13 mouse cellular contexts compared by ENCODE assay signal in the genomic region with DNA sequence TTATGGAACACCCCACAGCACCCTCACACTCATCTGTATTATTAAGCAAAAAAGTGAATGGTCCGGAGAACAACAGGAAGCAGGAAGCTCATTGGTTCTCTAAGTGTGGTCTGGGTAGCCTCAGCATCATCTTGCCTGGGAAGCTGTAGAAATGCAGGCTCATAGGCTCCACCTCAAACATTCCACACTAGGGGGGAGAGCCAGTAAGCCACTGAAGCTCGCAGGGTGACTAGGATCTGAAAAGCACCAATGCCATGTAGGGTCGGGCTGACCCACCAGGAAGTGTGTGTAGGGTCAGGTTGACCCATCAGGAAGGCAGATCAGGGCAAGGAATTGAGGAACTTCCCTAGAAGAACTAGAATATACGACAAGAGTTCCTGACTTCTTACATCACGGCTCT.
"Had no signal": no experiment of that assay in that cellular context is flagged by ENCODE, and none has a peak within 500 bp of the region (broad histone marks: within the 10 kb centered on the region; RNA-seq: fewer than 3 reads in every experiment).

No protein-coding gene starts in this region.

- H3K36me3 ChIP-seq: limb, embryonic 15.5 days; liver, embryonic 12.5 days; lung, embryonic 15.5 days; midbrain, embryonic 13.5 days; neural tube, embryonic 15.5 days had no signal

- H3K4me2 ChIP-seq: limb, embryonic 15.5 days; liver, embryonic 12.5 days; lung, embryonic 15.5 days; midbrain, embryonic 13.5 days; neural tube, embryonic 15.5 days had no signal

- H3K9me3 ChIP-seq: limb, embryonic 15.5 days; liver, embryonic 12.5 days; lung, embryonic 15.5 days; midbrain, embryonic 13.5 days; neural tube, embryonic 15.5 days had no signal

- H3K9ac ChIP-seq: limb, embryonic 15.5 days; liver, embryonic 12.5 days; lung, embryonic 15.5 days; midbrain, embryonic 13.5 days; neural tube, embryonic 15.5 days had no signal

- H3K27ac ChIP-seq: left cerebral cortex, adult 2 months; limb, embryonic 15.5 days; liver, embryonic 12.5 days; lung, embryonic 15.5 days; midbrain, embryonic 13.5 days; neural tube, embryonic 15.5 days had no signal

- ATAC-seq: liver, embryonic 12.5 days; midbrain, embryonic 13.5 days had no signal

- H3K27me3 ChIP-seq: limb, embryonic 15.5 days; liver, embryonic 12.5 days; lung, embryonic 15.5 days; midbrain, embryonic 13.5 days; neural tube, embryonic 15.5 days had no signal

- DNase-seq: kidney, adult 18-20 months; kidney, postnatal 14 days; lung, postnatal 14 days; right cerebral cortex, adult 18-20 months; thymus, adult 18-20 months; thymus, postnatal 14 days had no signal

- H3K4me1 ChIP-seq: limb, embryonic 15.5 days; liver, embryonic 12.5 days; midbrain, embryonic 13.5 days had no signal

- H3K4me3 ChIP-seq: left cerebral cortex, adult 2 months; limb, embryonic 15.5 days; liver, embryonic 12.5 days; lung, embryonic 15.5 days; midbrain, embryonic 13.5 days; myocyte; neural tube, embryonic 15.5 days had no signal
